Mouse (Mus musculus) left cerebral cortex, adult 2 months (tissue): ENCODE data around the gene Tmem265. TPM values are rescaled to one million over a fixed set of nuclear protein-coding genes. Genes with fewer than 3 reads are reported as not detected.

Source experiments
- DNase-seq, 2 experiments: peaks; one replicate each; pipeline ENCODE4 v3.0.0; 2021 to 2022; ENCODE audit warnings: low spot score in 2 of 2, mixed read lengths in 1 of 2; ENCODE audit errors: extremely low spot score in 1 of 2
- H3K27ac ChIP-seq: fragments of 200-600 bp; 2 replicates; pipeline ENCODE4 v1.8.1; 2022
- H3K4me3 ChIP-seq: fragments of 200-600 bp; 2 replicates; pipeline ENCODE4 v1.8.1; 2022
- CTCF ChIP-seq: fragments of 200-600 bp; IDR thresholded peaks from 2 replicates; pipeline ENCODE4 v1.8.1; 2022; ENCODE audit warnings: antibody characterized with exemption, mild to moderate bottlenecking, moderate library complexity
- intact Hi-C: fragments of 180-260 bp; cut with DNase I; formaldehyde crosslinking; loops from one replicate; pipeline ENCODE4 v1.15.1; 2025
- total RNA-seq, 2 experiments: library from RNA; stranded (reverse); gene quantifications; 2 replicates each; pipeline ENCODE4 v1.2.3; 2021

The Tmem265 gene
- total RNA-seq, 2 experiments from 2014 or later = 0.50 to 1.0 TPM

GRCm38 (mm10) chr7:127614511-127614890 is 53.3 kb downstream of the Tmem265 start:
- Histone ChIP-seq H3K27ac (peak overlapping the region; percentile 91), H3K4me3 (peak overlapping the region; percentile 98)
- no peak for TF ChIP-seq CTCF
- peak in 1 of 2 experiments; percentile 47 for DNase-seq
- intact Hi-C loops = no loop called here

- TF ChIP-seq CTCF = no peak
- DNase-seq = peak; percentile 69 to 76
- intact Hi-C loops = no loop called here
These were observed 54.0 kb downstream of the Tmem265 start, which contains the start of gene Zfp629 for GRCm38 (mm10) chr7:127614891-127615843. Gene Zfp629 (minus strand): TSS chr7:127615797.

GRCm38 (mm10) chr7:127616336-127616735 is 55.1 kb downstream of the Tmem265 start:
- TF ChIP-seq CTCF = no peak
- intact Hi-C loops = no loop called here
- Histone ChIP-seq H3K27ac (no peak overlapping the region), H3K4me3 (no peak overlapping the region)
- DNase-seq = no peak

More at GRCm38 (mm10) chr7:127614891-127615843, 54.0 kb downstream of the Tmem265 start, which contains the start of gene Zfp629:
- H3K4me3 ChIP-seq = peak within 1 kb of the TSS; percentile 98
- peak within 1 kb of the TSS; percentile 91 for H3K27ac ChIP-seq

Other genes with a start within 250 kb of the Tmem265 start
- 10 to 100 TPM; 13.4 to 14.3 TPM for gene Zfp768, start 215.8 kb upstream of the Tmem265 start, total RNA-seq
- gene Zfp747, start 185.3 kb upstream of the Tmem265 start, total RNA-seq = 1 to 10 TPM; 6.5 to 8.1 TPM
- gene 9130019O22Rik, start 174.2 kb upstream of the Tmem265 start, total RNA-seq = 1 to 10 TPM; 3.8 to 5.0 TPM
- gene E430018J23Rik, start 167.8 kb upstream of the Tmem265 start, total RNA-seq = 1 to 10 TPM; 7.6 to 9.3 TPM
- 1 to 10 TPM; 3.8 to 5.6 TPM for gene Zfp764, start 154.6 kb upstream of the Tmem265 start, total RNA-seq
- 10 to 100 TPM; 13.3 to 13.8 TPM for gene Zfp688, start 139.3 kb upstream of the Tmem265 start, total RNA-seq
- 1 to 10 TPM; 5.5 to 6.7 TPM for gene Zfp689, start 112.2 kb upstream of the Tmem265 start, total RNA-seq
- 10 to 100 TPM; 28.4 to 33.4 TPM for gene Prr14, start 101.8 kb upstream of the Tmem265 start, total RNA-seq
- 10 to 100 TPM; 62.3 to 63.9 TPM for gene Fbrs, start 82.2 kb upstream of the Tmem265 start, total RNA-seq
- 100 to 1,000 TPM; 122 to 126 TPM for gene Srcap, start 49.4 kb upstream of the Tmem265 start, total RNA-seq
- gene Gm42715, start 41.8 kb upstream of the Tmem265 start, total RNA-seq = 10 to 100 TPM; 12.6 TPM
- gene Phkg2, start 11.9 kb downstream of the Tmem265 start, total RNA-seq = 10 to 100 TPM; 78.1 to 79.8 TPM
- 10 to 100 TPM in 1 of 2 experiments, 1 to 10 TPM in 1; 9.4 to 10.8 TPM for gene Ccdc189, start 27.2 kb downstream of the Tmem265 start, total RNA-seq
- 10 to 100 TPM; 78.8 to 79.6 TPM for gene Rnf40, start 27.4 kb downstream of the Tmem265 start, total RNA-seq
- gene Zfp629, start 54.4 kb downstream of the Tmem265 start, total RNA-seq = 10 to 100 TPM; 24.5 to 26.2 TPM
- gene Bcl7c, start 147.5 kb downstream of the Tmem265 start, total RNA-seq = 10 to 100 TPM; 32.7 to 39.9 TPM
- 1 to 10 TPM; 2.8 to 3.8 TPM for gene Ctf1, start 151.3 kb downstream of the Tmem265 start, total RNA-seq
- gene Ctf2, start 170.8 kb downstream of the Tmem265 start, total RNA-seq = not detected
- gene Fbxl19, start 183.2 kb downstream of the Tmem265 start, total RNA-seq = 10 to 100 TPM; 72.4 to 81.5 TPM
- 10 to 100 TPM; 19.8 to 21.8 TPM for gene Orai3, start 208.4 kb downstream of the Tmem265 start, total RNA-seq
- gene Setd1a, start 215.3 kb downstream of the Tmem265 start, total RNA-seq = 10 to 100 TPM; 48.8 to 55.2 TPM
- gene Gm49388, start 224.2 kb downstream of the Tmem265 start, total RNA-seq = 1 to 10 TPM; 4.2 to 4.3 TPM
- 1 to 10 TPM; 4.2 to 4.5 TPM for gene Hsd3b7, start 239.2 kb downstream of the Tmem265 start, total RNA-seq